Mouse (Mus musculus): ENCODE measurements at regions not wholly inside any gene's neighbourhood (a gene's known extent, or its start where the extent isn't known, plus 50 kb on each side); places are given as distances from the start of the nearest gene placed in this dataset.
A peak's percentile ranks its signal among the peaks of the same experiment; 100 is the strongest.

GRCm38 (mm10) chr2:75590175-75590574, 68.9 kb upstream of the Hnrnpa3 start:
- Histone ChIP-seq H3K27me3 (replicated peaks; ENCODE audit: control insufficient read depth, insufficient read depth, low read length) (0 out of 2 replicates have a peak, but pooled peaks cover 2% of the 10 kb centered on the region), H3K36me3 (ENCODE audit: control insufficient read depth, insufficient read depth) (no peaks in the 10 kb centered on the region), H3K9ac (replicated peaks; ENCODE audit: low read depth, low read length) (no peak overlapping the region; the same call in 1 of the 2 replicates), H3K4me1 (replicated peaks; ENCODE audit: control insufficient read depth, insufficient read depth, low read length) (peaks cover 9% of the 10 kb centered on the region), H3K4me3 (replicated peaks; ENCODE audit: low read length) (peak overlapping the region; percentile 26; the same call in 1 of the 2 replicates), H3K27ac (ENCODE audit: low read length) (no peak overlapping the region), H3K9me3 (ENCODE audit: control insufficient read depth, low read length) (no peaks in the 10 kb centered on the region), H3K4me2 (ENCODE audit: low read length) (peak overlapping the region; percentile 50)
- 5% methylated on average over 10 of the region's 10 CpGs for WGBS
- peak; percentile 69 for ATAC-seq

- Histone ChIP-seq H3K4me2 (ENCODE audit: low read length) (no peak overlapping the region), H3K9ac (replicated peaks; ENCODE audit: low read depth, low read length) (no peak overlapping the region), H3K9me3 (ENCODE audit: control insufficient read depth, low read length) (no peaks in the 10 kb centered on the region), H3K4me3 (replicated peaks; ENCODE audit: low read length) (no peak overlapping the region), H3K27ac (ENCODE audit: low read length) (no peak overlapping the region), H3K4me1 (replicated peaks; ENCODE audit: control insufficient read depth, insufficient read depth, low read length) (peaks cover 7% of the 10 kb centered on the region; the same call in 1 of the 2 replicates), H3K36me3 (ENCODE audit: control insufficient read depth, insufficient read depth) (no peaks in the 10 kb centered on the region), H3K27me3 (replicated peaks; ENCODE audit: control insufficient read depth, insufficient read depth, low read length) (no peaks in the 10 kb centered on the region)
- WGBS, result 87% methylated on average over 5 of the region's 5 CpGs
- no peak for ATAC-seq
Measured at GRCm38 (mm10) chr2:75600511-75600910, 58.5 kb upstream of the Hnrnpa3 start.

GRCm38 (mm10) chr2:75603175-75603871, 55.7 kb upstream of the Hnrnpa3 start:
- Histone ChIP-seq H3K4me2 (ENCODE audit: low read length) (peak overlapping the region; percentile 51), H3K27ac (ENCODE audit: low read length) (peak overlapping the region; percentile 12; the same call in 1 of the 2 replicates), H3K27me3 (replicated peaks; ENCODE audit: control insufficient read depth, insufficient read depth, low read length) (0 out of 2 replicates have a peak, but pooled peaks cover under 1% of the 10 kb centered on the region), H3K9ac (replicated peaks; ENCODE audit: low read depth, low read length) (peak overlapping the region; percentile 28), H3K4me3 (replicated peaks; ENCODE audit: low read length) (peak overlapping the region; percentile 30), H3K4me1 (replicated peaks; ENCODE audit: control insufficient read depth, insufficient read depth, low read length) (peaks cover 9% of the 10 kb centered on the region; the same call in 1 of the 2 replicates), H3K36me3 (ENCODE audit: control insufficient read depth, insufficient read depth) (no peaks in the 10 kb centered on the region), H3K9me3 (ENCODE audit: control insufficient read depth, low read length) (no peaks in the 10 kb centered on the region)
- 3% methylated on average over 25 of the region's 26 CpGs for whole genome bisulfite sequencing
- ATAC-seq, result peak; percentile 94

GRCm38 (mm10) chr2:75605634-75606033, 53.4 kb upstream of the Hnrnpa3 start:
- Histone ChIP-seq H3K27me3 (replicated peaks; ENCODE audit: control insufficient read depth, insufficient read depth, low read length) (0 out of 2 replicates have a peak, but pooled peaks cover 3% of the 10 kb centered on the region), H3K36me3 (ENCODE audit: control insufficient read depth, insufficient read depth) (no peaks in the 10 kb centered on the region), H3K9ac (replicated peaks; ENCODE audit: low read depth, low read length) (peak overlapping the region; percentile 45; the same call in 1 of the 2 replicates), H3K9me3 (ENCODE audit: control insufficient read depth, low read length) (no peaks in the 10 kb centered on the region), H3K4me1 (replicated peaks; ENCODE audit: control insufficient read depth, insufficient read depth, low read length) (peaks cover 17% of the 10 kb centered on the region), H3K4me3 (replicated peaks; ENCODE audit: low read length) (0 out of 2 replicates have a peak overlapping the region, but pooled peaks have one; percentile 8), H3K4me2 (ENCODE audit: low read length) (peak overlapping the region; percentile 39), H3K27ac (ENCODE audit: low read length) (no peak overlapping the region)
- no peak for ATAC-seq
- WGBS, result under 1% methylated on average over 7 of the region's 7 CpGs

- Histone ChIP-seq H3K4me1 (replicated peaks; ENCODE audit: control insufficient read depth, insufficient read depth, low read length) (peaks cover 17% of the 10 kb centered on the region), H3K27ac (ENCODE audit: low read length) (no peak overlapping the region), H3K27me3 (replicated peaks; ENCODE audit: control insufficient read depth, insufficient read depth, low read length) (0 out of 2 replicates have a peak, but pooled peaks cover 3% of the 10 kb centered on the region), H3K4me3 (replicated peaks; ENCODE audit: low read length) (no peak overlapping the region), H3K9me3 (ENCODE audit: control insufficient read depth, low read length) (no peaks in the 10 kb centered on the region), H3K36me3 (ENCODE audit: control insufficient read depth, insufficient read depth) (no peaks in the 10 kb centered on the region), H3K4me2 (ENCODE audit: low read length) (no peak overlapping the region), H3K9ac (replicated peaks; ENCODE audit: low read depth, low read length) (no peak overlapping the region)
- ATAC-seq, result no peak
- WGBS, result 71% methylated on average over 11 of the region's 11 CpGs
Measured at GRCm38 (mm10) chr2:75607010-75607915, 51.8 kb upstream of the Hnrnpa3 start.

- H3K9me3 ChIP-seq (ENCODE audit: control insufficient read depth, low read length), result no peaks in the 10 kb centered on the region
- no peaks in the 10 kb centered on the region for H3K36me3 ChIP-seq (ENCODE audit: control insufficient read depth, insufficient read depth)
- H3K27me3 ChIP-seq (replicated peaks; ENCODE audit: control insufficient read depth, insufficient read depth, low read length), result 0 out of 2 replicates have a peak, but pooled peaks cover 3% of the 10 kb centered on the region
- 71% methylated on average over 10 of the region's 10 CpGs for WGBS
- no peak overlapping the region for H3K27ac ChIP-seq (ENCODE audit: low read length)
- peaks cover 17% of the 10 kb centered on the region for H3K4me1 ChIP-seq (replicated peaks; ENCODE audit: control insufficient read depth, insufficient read depth, low read length)
- H3K9ac ChIP-seq (replicated peaks; ENCODE audit: low read depth, low read length), result no peak overlapping the region
- H3K4me2 ChIP-seq (ENCODE audit: low read length), result no peak overlapping the region
- H3K4me3 ChIP-seq (replicated peaks; ENCODE audit: low read length), result no peak overlapping the region
- ATAC-seq, result no peak
Measured at GRCm38 (mm10) chr2:75607958-75608357, 51.1 kb upstream of the Hnrnpa3 start.

GRCm38 (mm10) chr2:75608482-75608881, 50.6 kb upstream of the Hnrnpa3 start:
- Histone ChIP-seq H3K4me3 (replicated peaks; ENCODE audit: low read length) (no peak overlapping the region), H3K27ac (ENCODE audit: low read length) (no peak overlapping the region), H3K4me2 (ENCODE audit: low read length) (no peak overlapping the region), H3K9me3 (ENCODE audit: control insufficient read depth, low read length) (no peaks in the 10 kb centered on the region), H3K4me1 (replicated peaks; ENCODE audit: control insufficient read depth, insufficient read depth, low read length) (peaks cover 16% of the 10 kb centered on the region), H3K27me3 (replicated peaks; ENCODE audit: control insufficient read depth, insufficient read depth, low read length) (0 out of 2 replicates have a peak, but pooled peaks cover 3% of the 10 kb centered on the region), H3K36me3 (ENCODE audit: control insufficient read depth, insufficient read depth) (no peaks in the 10 kb centered on the region), H3K9ac (replicated peaks; ENCODE audit: low read depth, low read length) (no peak overlapping the region)
- no peak for ATAC-seq
- WGBS, result 52% methylated on average over 15 of the region's 15 CpGs

- Histone ChIP-seq H3K36me3 (ENCODE audit: control insufficient read depth, insufficient read depth) (no peaks in the 10 kb centered on the region), H3K27me3 (replicated peaks; ENCODE audit: control insufficient read depth, insufficient read depth, low read length) (0 out of 2 replicates have a peak, but pooled peaks cover 3% of the 10 kb centered on the region), H3K4me1 (replicated peaks; ENCODE audit: control insufficient read depth, insufficient read depth, low read length) (peaks cover 12% of the 10 kb centered on the region), H3K9ac (replicated peaks; ENCODE audit: low read depth, low read length) (peak overlapping the region; percentile 33; the same call in 1 of the 2 replicates), H3K4me2 (ENCODE audit: low read length) (peak overlapping the region; percentile 51), H3K27ac (ENCODE audit: low read length) (no peak overlapping the region), H3K4me3 (replicated peaks; ENCODE audit: low read length) (peak overlapping the region; percentile 29), H3K9me3 (ENCODE audit: control insufficient read depth, low read length) (no peaks in the 10 kb centered on the region)
- ATAC-seq, result peak; percentile 62
- WGBS, result 6% methylated on average over 27 of the region's 27 CpGs
Measured at GRCm38 (mm10) chr2:75609150-75609946, 49.7 kb upstream of the Hnrnpa3 start.
